Mouse (Mus musculus) embryonic fibroblast, embryonic 13.5 days (primary cell): ENCODE measurements around the gene Eif2d. TPM values are rescaled to one million over a fixed set of nuclear protein-coding genes. Genes with fewer than 3 reads are reported as not detected.
A peak's percentile ranks its signal among the peaks of the same experiment; 100 is the strongest.
"Not testable (repeated sequence)": the region's sequence is repeated elsewhere in the genome, so short reads cannot be mapped to it uniquely, and the experiment has no call there.

Experiments
- H3K27ac ChIP-seq: 2 replicates; pipeline ENCODE4 v1.5.1; 2012; ENCODE audit warnings: low read length, control low read depth, inconsistent platforms; ENCODE audit not compliant: insufficient read depth
- H3K4me1 ChIP-seq: 2 replicates; pipeline ENCODE4 v1.6.1; 2011; ENCODE audit warnings: low read length; ENCODE audit not compliant: control insufficient read depth, insufficient read depth
- H3K4me3 ChIP-seq: 2 replicates; pipeline ENCODE4 v1.5.1; 2011; ENCODE audit warnings: mild to moderate bottlenecking, control low read depth, low read length; ENCODE audit not compliant: insufficient read depth
- CTCF ChIP-seq: IDR thresholded peaks from 2 replicates; pipeline ENCODE4 v1.5.1; 2011; ENCODE audit warnings: mild to moderate bottlenecking, control low read depth, low read length, moderate library complexity, borderline replicate concordance; ENCODE audit not compliant: insufficient read depth
- POLR2A ChIP-seq: IDR thresholded peaks from 2 replicates; pipeline ENCODE4 v1.6.1; 2011; ENCODE audit warnings: low read depth, mild to moderate bottlenecking, control low read depth, low read length, moderate library complexity
- polyA plus RNA-seq: library from polyadenylated mRNA; stranded (reverse); fragments of >200 nt; gene quantifications from 2 replicates; pipeline ENCODE4 v1.2.4, GENCODE M21; 2011; ENCODE audit warnings: low read depth; ENCODE audit not compliant: missing spikeins, insufficient read length

Gene Eif2d
- polyA plus RNA-seq, 1 experiment = 46.9 TPM

GRCm38 (mm10) chr1:131139102-131140095 is 13.6 kb upstream of the Eif2d start:
- peaks cover 21% of the 10 kb centered on the region for H3K4me1 ChIP-seq
- H3K27ac ChIP-seq = peak overlapping the region; percentile 81
- no peak overlapping the region for H3K4me3 ChIP-seq
- no peak for TF ChIP-seq CTCF
- no peak for TF ChIP-seq POLR2A

GRCm38 (mm10) chr1:131141449-131141848 is 11.5 kb upstream of the Eif2d start:
- Histone ChIP-seq H3K27ac (peak overlapping the region; percentile 47; the same call in 1 of the 2 replicates), H3K4me3 (no peak overlapping the region), H3K4me1 (peaks cover 15% of the 10 kb centered on the region)
- TF ChIP-seq CTCF = no peak
- TF ChIP-seq POLR2A = no peak

- TF ChIP-seq POLR2A (no peak), CTCF (no peak)
- peaks cover 15% of the 10 kb centered on the region for H3K4me1 ChIP-seq
- no peak overlapping the region for H3K4me3 ChIP-seq
- no peak overlapping the region for H3K27ac ChIP-seq
Measured at GRCm38 (mm10) chr1:131142472-131142871, 10.5 kb upstream of the Eif2d start.

- H3K4me1 ChIP-seq = peaks cover 11% of the 10 kb centered on the region
- not testable (repeated sequence) for H3K4me3 ChIP-seq, H3K27ac ChIP-seq
Measured at GRCm38 (mm10) chr1:131145222-131145621, 7.8 kb upstream of the Eif2d start.

- Histone ChIP-seq H3K4me3 (no peak overlapping the region), H3K4me1 (peaks cover 7% of the 10 kb centered on the region), H3K27ac (no peak overlapping the region)
- TF ChIP-seq CTCF = no peak
- no peak for TF ChIP-seq POLR2A
Measured at GRCm38 (mm10) chr1:131146181-131146614, 6.8 kb upstream of the Eif2d start.

- Histone ChIP-seq H3K27ac (no peak overlapping the region), H3K4me3 (no peak overlapping the region), H3K4me1 (no peaks in the 10 kb centered on the region)
- no peak for TF ChIP-seq CTCF
- no peak for TF ChIP-seq POLR2A
Measured at GRCm38 (mm10) chr1:131149496-131149895, 3.5 kb upstream of the Eif2d start.

- H3K4me3 ChIP-seq = no peak overlapping the region
- no peak for TF ChIP-seq POLR2A
- TF ChIP-seq CTCF = peak; percentile 85
- no peak overlapping the region for H3K27ac ChIP-seq
- no peaks in the 10 kb centered on the region for H3K4me1 ChIP-seq
Measured at GRCm38 (mm10) chr1:131155456-131155855, 2.5 kb downstream of the Eif2d start.

- H3K4me1 ChIP-seq, H3K4me3 ChIP-seq, H3K27ac ChIP-seq: not testable (repeated sequence)
Measured at GRCm38 (mm10) chr1:131159573-131160327, 6.8 kb downstream of the Eif2d start.

- H3K4me3 ChIP-seq = no peak overlapping the region
- H3K27ac ChIP-seq = no peak overlapping the region
- TF ChIP-seq POLR2A (no peak), CTCF (no peak)
- no peaks in the 10 kb centered on the region for H3K4me1 ChIP-seq
Measured at GRCm38 (mm10) chr1:131161091-131161490, 8.1 kb downstream of the Eif2d start.

- no peak for TF ChIP-seq CTCF
- no peak for TF ChIP-seq POLR2A
Measured at GRCm38 (mm10) chr1:131164427-131164826, 11.4 kb downstream of the Eif2d start.

More at GRCm38 (mm10) chr1:131164427-131164826, 11.4 kb downstream of the Eif2d start:
- H3K4me3 ChIP-seq = no peak overlapping the region
- H3K4me1 ChIP-seq = no peaks in the 10 kb centered on the region
- H3K27ac ChIP-seq = no peak overlapping the region
